Mouse (Mus musculus) G1E (cell line): ENCODE measurements around the gene Arrb1. TPM values are rescaled to one million over a fixed set of nuclear protein-coding genes. Genes with fewer than 3 reads are reported as not detected.

Source experiments
- ATAC-seq: 2 replicates; pipeline ENCODE4 v1.8.0; 2016; ENCODE audit warnings: mild to moderate bottlenecking; ENCODE audit not compliant: insufficient number of reproducible peaks, poor library complexity, low FRiP score, severe bottlenecking; ENCODE audit errors: extremely low read depth
- DNase-seq: peaks from one replicate; pipeline ENCODE4 v3.0.0; 2012; ENCODE audit warnings: low spot score
- H3K27me3 ChIP-seq: 2 replicates; pipeline ENCODE4 v1.6.1; 2012; ENCODE audit warnings: mild to moderate bottlenecking, low read length, inconsistent platforms; ENCODE audit not compliant: insufficient read depth
- H3K36me3 ChIP-seq: replicated peaks from 2 replicates; pipeline ENCODE3; 2012; ENCODE audit warnings: mild to moderate bottlenecking, inconsistent platforms
- H3K4me1 ChIP-seq: 2 replicates; pipeline ENCODE4 v1.6.1; 2012; ENCODE audit warnings: low read depth, low read length, inconsistent platforms, mixed read lengths; ENCODE audit not compliant: insufficient read depth
- H3K4me3 ChIP-seq: 2 replicates; pipeline ENCODE4 v1.5.1; 2012; ENCODE audit warnings: low read depth, mild to moderate bottlenecking, inconsistent platforms, low read length, moderate library complexity, mixed read lengths
- H3K9me3 ChIP-seq: replicated peaks from 2 replicates; pipeline ENCODE4 v1.6.1; 2012; ENCODE audit warnings: inconsistent platforms
- CTCF ChIP-seq: IDR thresholded peaks from 2 replicates; pipeline ENCODE4 v1.5.1; 2012; ENCODE audit warnings: low read depth, low read length, inconsistent platforms, mixed read lengths
- GATA1 ChIP-seq: IDR thresholded peaks from 2 replicates; pipeline ENCODE4 v1.6.1; 2012; ENCODE audit warnings: borderline replicate concordance, low read length, inconsistent platforms, mixed read lengths
- GATA2 ChIP-seq: IDR thresholded peaks from 2 replicates; pipeline ENCODE4 v1.6.1; 2012; ENCODE audit warnings: low read depth, low read length, inconsistent platforms, borderline replicate concordance
- POLR2AphosphoS5 ChIP-seq: IDR thresholded peaks from 2 replicates; pipeline ENCODE4 v1.6.1; 2012; ENCODE audit warnings: low read depth, low read length, inconsistent platforms; ENCODE audit not compliant: insufficient replicate concordance
- TAL1 ChIP-seq: conservative IDR thresholded peaks from 2 replicates; pipeline ENCODE4 v1.6.1; 2012; ENCODE audit warnings: low read depth, low read length, inconsistent platforms, mixed read lengths
- polyA plus RNA-seq: library from polyadenylated mRNA; stranded (reverse); fragments of >175 nt; gene quantifications from 2 replicates; pipeline ENCODE4 v1.2.3, GENCODE M21; 2012
- total RNA-seq, 2 experiments: library from RNA; stranded (forward) in 1 of 2; stranded (reverse) in 1 of 2; fragments of 200-1000 nt in 1 of 2; fragments of >200 nt in 1 of 2; fragmentation: Nextera tagmentation in 1 of 2; gene quantifications; 2 replicates each; pipeline ENCODE4 v1.2.3; 2014 to 2017

Gene Arrb1
- total and polyA plus RNA-seq, 3 experiments = 60.6 to 108 (median 84.8) TPM

DNA sequence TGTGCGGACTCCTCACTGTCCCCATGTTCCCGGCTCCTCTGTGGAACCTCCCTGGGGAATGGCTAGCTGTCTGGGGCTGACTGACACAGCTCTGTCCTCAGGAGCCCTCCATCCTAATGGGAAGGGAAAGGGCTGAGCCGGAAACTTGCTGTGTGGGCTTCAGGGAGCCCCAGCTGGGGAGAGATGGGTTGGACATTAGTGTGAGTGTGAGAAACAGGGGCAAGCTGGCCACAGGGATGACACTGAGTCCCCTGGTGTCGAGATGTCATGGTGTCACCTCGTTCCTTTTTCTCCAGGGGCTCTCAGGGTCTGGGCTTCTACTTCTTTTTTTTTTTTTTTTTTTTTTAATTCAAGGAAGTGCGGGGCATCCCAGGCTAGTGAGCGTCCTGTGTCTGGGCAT is 47.0 kb downstream of the Arrb1 start:
- ATAC-seq (no peak), DNase-seq (no peak)
- Histone ChIP-seq H3K4me3 (no peak overlapping the region), H3K36me3 (peaks cover 92% of the 10 kb centered on the region), H3K9me3 (no peaks in the 10 kb centered on the region), H3K4me1 (peaks cover 7% of the 10 kb centered on the region; the same call in 1 of the 2 replicates), H3K27me3 (no peaks in the 10 kb centered on the region; the same call in 1 of the 2 replicates)
- TF ChIP-seq POLR2AphosphoS5 = no peak
- no peak for TF ChIP-seq GATA2
- TF ChIP-seq TAL1 = no peak
- no peak for TF ChIP-seq GATA1
- TF ChIP-seq CTCF = no peak

- ATAC-seq (no peak), DNase-seq (no peak)
- H3K36me3 ChIP-seq = peaks cover 92% of the 10 kb centered on the region
- peaks cover 9% of the 10 kb centered on the region; the same call in 1 of the 2 replicates for H3K4me1 ChIP-seq
- no peak overlapping the region for H3K4me3 ChIP-seq
- no peaks in the 10 kb centered on the region; the same call in 1 of the 2 replicates for H3K27me3 ChIP-seq
- H3K9me3 ChIP-seq = no peaks in the 10 kb centered on the region
- TF ChIP-seq TAL1 = no peak
- no peak for TF ChIP-seq GATA2
- no peak for TF ChIP-seq POLR2AphosphoS5
- TF ChIP-seq GATA1 = no peak
- no peak for TF ChIP-seq CTCF
These were observed 47.6 kb downstream of the Arrb1 start for GRCm38 (mm10) chr7:99582867-99583266.

DNA sequence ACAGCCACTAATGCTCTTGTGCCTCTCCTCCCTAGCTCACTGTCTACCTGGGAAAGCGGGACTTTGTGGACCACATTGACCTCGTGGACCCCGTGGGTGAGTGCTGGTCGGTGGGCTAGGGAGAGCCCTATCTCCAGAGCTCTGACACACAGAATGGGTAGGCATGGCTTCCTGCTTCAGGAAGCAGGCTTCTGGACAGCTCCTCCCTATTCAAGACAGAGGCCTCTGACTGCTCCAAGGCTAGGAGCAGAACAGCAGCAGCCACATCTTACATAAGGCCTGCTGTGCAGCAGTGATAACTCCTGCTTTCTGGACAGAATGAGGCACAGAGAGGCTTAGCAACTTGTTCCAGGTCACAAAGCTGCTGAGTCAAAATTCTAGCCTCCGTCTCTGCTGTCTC is 48.4 kb downstream of the Arrb1 start:
- peaks cover 95% of the 10 kb centered on the region for H3K36me3 ChIP-seq
- H3K4me1 ChIP-seq = peaks cover 9% of the 10 kb centered on the region; the same call in 1 of the 2 replicates
- DNase-seq (no peak), ATAC-seq (no peak)
- TF ChIP-seq GATA2 = no peak
- TF ChIP-seq GATA1 = no peak
- H3K4me3 ChIP-seq = no peak overlapping the region
- no peaks in the 10 kb centered on the region for H3K9me3 ChIP-seq
- no peaks in the 10 kb centered on the region; the same call in 1 of the 2 replicates for H3K27me3 ChIP-seq

- Histone ChIP-seq H3K36me3 (peaks cover 95% of the 10 kb centered on the region), H3K4me3 (no peak overlapping the region), H3K27me3 (no peaks in the 10 kb centered on the region; the same call in 1 of the 2 replicates), H3K4me1 (peaks cover 23% of the 10 kb centered on the region), H3K9me3 (no peaks in the 10 kb centered on the region)
- no peak for TF ChIP-seq CTCF
- TF ChIP-seq TAL1 = no peak
- TF ChIP-seq POLR2AphosphoS5 = no peak
- no peak for TF ChIP-seq GATA1
- no peak for TF ChIP-seq GATA2
- DNase-seq = no peak
- no peak for ATAC-seq
These were observed 50.7 kb downstream of the Arrb1 start for GRCm38 (mm10) chr7:99585976-99586375.

- ATAC-seq = no peak
- Histone ChIP-seq H3K4me1 (peaks cover 60% of the 10 kb centered on the region), H3K9me3 (no peaks in the 10 kb centered on the region), H3K4me3 (no peak overlapping the region), H3K27me3 (no peaks in the 10 kb centered on the region), H3K36me3 (peaks cover 89% of the 10 kb centered on the region)
- peak; percentile 58; the same call in 1 of the 2 replicates for TF ChIP-seq CTCF
- no peak for TF ChIP-seq POLR2AphosphoS5
- DNase-seq = peak; percentile 42
These were observed 54.8 kb downstream of the Arrb1 start for GRCm38 (mm10) chr7:99590064-99590463.

- Histone ChIP-seq H3K4me1 (peaks cover 66% of the 10 kb centered on the region), H3K4me3 (no peak overlapping the region), H3K27me3 (no peaks in the 10 kb centered on the region), H3K9me3 (no peaks in the 10 kb centered on the region), H3K36me3 (peaks cover 90% of the 10 kb centered on the region)
- no peak for ATAC-seq
- TF ChIP-seq GATA1 (no peak), CTCF (no peak), GATA2 (no peak), TAL1 (no peak), POLR2AphosphoS5 (no peak)
- DNase-seq = no peak
These were observed 55.4 kb downstream of the Arrb1 start for GRCm38 (mm10) chr7:99590646-99591045.

DNA sequence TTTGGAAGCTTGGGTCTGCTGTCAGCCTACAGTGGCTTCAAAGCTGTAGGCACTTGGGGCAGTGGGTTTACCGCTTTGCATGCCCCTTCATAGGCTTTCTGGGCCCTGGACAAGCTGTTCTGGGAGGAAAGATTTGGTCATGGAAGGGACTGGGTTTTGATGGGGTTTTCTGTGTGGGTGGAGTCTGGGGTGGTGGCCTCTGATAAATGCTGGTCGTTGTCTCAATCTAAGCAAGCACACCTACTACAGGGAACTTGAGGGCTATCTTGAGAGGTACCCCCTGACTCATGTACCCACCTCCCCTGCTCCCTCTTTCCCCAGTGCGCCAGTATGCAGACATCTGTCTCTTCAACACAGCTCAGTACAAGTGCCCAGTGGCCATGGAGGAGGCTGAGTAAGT is 57.4 kb downstream of the Arrb1 start:
- TF ChIP-seq TAL1 (peak; percentile 20; the same call in 1 of the 2 replicates), POLR2AphosphoS5 (no peak)
- H3K9me3 ChIP-seq = no peaks in the 10 kb centered on the region
- H3K27me3 ChIP-seq = no peaks in the 10 kb centered on the region
- peaks cover 82% of the 10 kb centered on the region for H3K4me1 ChIP-seq
- DNase-seq = peak; percentile 30
- peak overlapping the region; percentile 48; the same call in 1 of the 2 replicates for H3K4me3 ChIP-seq
- H3K36me3 ChIP-seq = peaks cover 90% of the 10 kb centered on the region
- ATAC-seq = no peak
